Mouse (Mus musculus): ENCODE data around the gene Casp3.

DNA sequence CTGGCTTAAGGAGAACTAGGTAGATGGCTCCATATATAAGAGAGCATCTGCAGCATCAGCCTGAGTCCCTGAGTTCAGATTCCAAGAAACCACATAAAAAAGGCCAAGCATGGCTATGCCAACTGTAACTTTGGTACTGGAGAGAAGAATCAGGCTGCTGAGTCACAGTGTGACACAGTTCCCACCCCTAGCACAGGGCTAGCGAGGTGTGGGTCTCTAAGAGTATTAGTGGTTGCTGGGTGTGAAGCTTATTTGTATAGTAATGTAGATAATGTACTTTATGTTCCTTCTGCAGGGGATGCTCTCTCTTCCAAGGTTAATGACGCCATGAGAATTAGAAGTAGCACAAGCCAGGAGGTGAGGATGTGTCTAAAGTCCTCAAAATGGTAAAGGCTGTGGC is 20.6 kb upstream of the Casp3 start:
- no peak for TF ChIP-seq CTCF (IDR thresholded peaks at IDR 0.05)
- TF ChIP-seq EP300 (IDR thresholded peaks at IDR 0.05; ENCODE audit: insufficient read depth, low read depth, low read length): no peak
- no peak for TF ChIP-seq POLR2A (IDR thresholded peaks at IDR 0.05; ENCODE audit: insufficient read depth, low read depth, low read length)

Data from heart, adult 2 months (tissue).